Mouse (Mus musculus) induced T-regulatory cell, adult 2 months (primary cell): ENCODE data around the gene Hoxb7.

ENCODE experiments used
- DNase-seq: peaks from one replicate; pipeline ENCODE4 v3.0.0-alpha.2; 2012; ENCODE audit warnings: low read depth

Hoxb7 gene

GRCm38 (mm10) chr11:96285771-96286738, at the start of gene Hoxb7:
Hoxb7 (plus strand) TSS chr11:96286623.
- DNase-seq, result no peak

- DNase-seq, result peak; percentile 68
Observed at GRCm38 (mm10) chr11:96240211-96240610, 46.2 kb upstream of the Hoxb7 start.

GRCm38 (mm10) chr11:96250901-96251300, 35.5 kb upstream of the Hoxb7 start:
- DNase-seq, result no peak

GRCm38 (mm10) chr11:96251480-96252031, 34.9 kb upstream of the Hoxb7 start:
- DNase-seq, result no peak

- DNase-seq, result no peak
Observed at GRCm38 (mm10) chr11:96252541-96253120, 33.8 kb upstream of the Hoxb7 start.

- no peak for DNase-seq
Observed at GRCm38 (mm10) chr11:96254221-96254620, 32.2 kb upstream of the Hoxb7 start.

- no peak for DNase-seq
Observed at GRCm38 (mm10) chr11:96255111-96255995, 31.1 kb upstream of the Hoxb7 start.

- DNase-seq, result peak; percentile 36
Observed at GRCm38 (mm10) chr11:96255996-96256445, 30.4 kb upstream of the Hoxb7 start.

GRCm38 (mm10) chr11:96257141-96257540, 29.3 kb upstream of the Hoxb7 start:
- no peak for DNase-seq

- no peak for DNase-seq
Observed at GRCm38 (mm10) chr11:96259038-96259437, 27.4 kb upstream of the Hoxb7 start.

- DNase-seq, result no peak
Observed at GRCm38 (mm10) chr11:96259511-96259910, 26.9 kb upstream of the Hoxb7 start.

GRCm38 (mm10) chr11:96260310-96260970, 26.0 kb upstream of the Hoxb7 start:
- no peak for DNase-seq

- DNase-seq, result peak; percentile 68
Observed at GRCm38 (mm10) chr11:96261323-96261890, 25.0 kb upstream of the Hoxb7 start.

- no peak for DNase-seq
Observed at GRCm38 (mm10) chr11:96262262-96262830, 24.1 kb upstream of the Hoxb7 start.

GRCm38 (mm10) chr11:96263636-96264389, 22.6 kb upstream of the Hoxb7 start:
- DNase-seq, result no peak

- no peak for DNase-seq
Observed at GRCm38 (mm10) chr11:96264390-96265020, 21.9 kb upstream of the Hoxb7 start.

GRCm38 (mm10) chr11:96265954-96266353, 20.5 kb upstream of the Hoxb7 start:
- no peak for DNase-seq

- no peak for DNase-seq
Observed at GRCm38 (mm10) chr11:96267021-96267920, 19.2 kb upstream of the Hoxb7 start.
